Mouse (Mus musculus): ENCODE results near the gene Kif9.

The Kif9 gene

DNA sequence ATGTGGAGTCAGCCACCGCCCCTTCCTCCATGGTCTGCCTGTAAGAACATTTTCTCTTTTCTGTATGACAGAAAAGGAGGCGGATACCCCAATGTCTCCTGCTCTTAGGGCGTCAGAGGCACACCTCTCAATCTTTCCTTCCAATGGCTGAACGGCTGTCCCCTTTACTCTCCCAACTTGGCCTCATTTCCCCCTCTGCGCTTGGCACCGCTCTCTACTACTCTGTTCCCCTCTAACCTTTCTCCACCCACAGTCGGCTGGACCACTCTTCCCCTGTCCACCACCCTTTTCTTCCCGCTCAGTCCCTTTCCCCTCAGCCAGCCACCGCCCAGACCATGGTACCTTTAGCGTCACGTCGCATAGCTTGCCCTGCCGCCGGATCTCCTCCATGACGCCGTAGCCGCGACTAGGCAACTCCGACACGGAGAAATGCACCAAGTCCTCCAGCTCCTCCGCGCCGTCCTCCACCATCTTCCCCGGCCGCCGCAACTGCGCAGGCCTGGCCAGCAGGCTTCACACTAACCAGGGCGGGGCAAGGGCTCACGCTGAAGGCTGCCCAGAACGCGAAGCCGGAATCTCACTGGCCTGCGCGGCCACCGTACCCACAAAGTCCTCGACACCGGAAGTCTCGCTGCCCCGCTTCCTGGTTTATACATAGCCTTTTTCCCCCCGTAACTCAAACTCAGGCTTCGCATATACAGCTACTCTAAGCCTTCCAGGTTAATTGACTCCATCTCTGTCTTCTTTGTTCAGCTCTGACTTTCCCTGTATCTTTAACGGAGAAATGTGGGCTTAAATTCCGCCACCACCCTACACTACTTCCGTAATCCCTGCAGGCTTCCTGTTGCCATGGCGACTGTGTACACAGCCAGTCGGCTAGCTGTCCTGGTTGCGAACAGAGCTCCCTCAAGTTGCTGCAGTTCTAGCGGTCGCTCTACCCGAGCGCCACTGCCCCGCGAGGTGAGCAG lies at the start of gene Kif9, which contains the start of gene Klhl18:
Gene Kif9, plus strand, starts transcription at position 835 of the 968 bp plus-strand sequence.
Gene Klhl18, minus strand, starts transcription at position 571 of the 968 bp plus-strand sequence.
- peak; percentile 96 for DNase-seq (ENCODE audit: low read depth, low spot score)

- DNase-seq (ENCODE audit: low read depth, low spot score) = no peak
Observed at GRCm38 (mm10) chr9:110431241-110431640, 45.5 kb upstream of the Kif9 start.

DNA sequence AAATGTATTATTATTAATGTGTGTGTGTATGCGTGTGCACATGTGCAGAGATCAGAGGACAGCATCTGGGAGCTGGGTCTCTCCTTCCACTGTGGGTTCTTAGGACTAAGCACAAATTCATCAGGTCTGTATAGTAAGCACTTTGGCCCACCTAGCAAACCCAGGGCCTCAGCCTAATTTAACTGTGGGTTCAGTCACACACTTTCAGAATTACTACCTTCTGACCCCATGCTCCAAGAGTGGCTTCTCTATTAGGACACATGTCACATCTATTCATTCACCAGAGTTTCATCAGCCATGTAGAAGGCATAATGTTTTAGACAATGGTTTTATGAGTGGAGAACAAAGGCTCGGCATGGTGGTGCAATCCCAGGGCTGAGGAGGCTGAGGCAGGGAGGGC lies 43.7 kb upstream of the Kif9 start:
- DNase-seq (ENCODE audit: low read depth, low spot score) = no peak

DNA sequence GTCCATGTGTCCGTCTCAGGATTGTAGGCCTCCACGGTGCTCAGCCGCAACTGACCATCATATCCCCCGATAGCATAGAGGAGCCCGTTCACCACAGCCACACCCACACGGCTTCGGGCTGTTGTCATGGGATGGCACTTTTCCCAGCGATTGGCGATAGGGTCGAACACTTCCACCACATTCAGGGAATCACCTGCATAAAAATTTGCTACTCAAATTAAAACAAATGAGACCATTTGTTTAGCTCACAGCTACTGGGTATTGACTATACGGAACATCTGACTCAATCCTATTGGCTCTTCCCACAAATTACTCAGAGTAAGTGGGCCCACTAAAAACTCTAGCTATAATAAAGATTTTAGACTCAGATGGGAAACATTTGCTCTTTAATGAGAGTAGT lies 40.7 kb upstream of the Kif9 start:
- DNase-seq (ENCODE audit: low read depth, low spot score) = no peak

DNA sequence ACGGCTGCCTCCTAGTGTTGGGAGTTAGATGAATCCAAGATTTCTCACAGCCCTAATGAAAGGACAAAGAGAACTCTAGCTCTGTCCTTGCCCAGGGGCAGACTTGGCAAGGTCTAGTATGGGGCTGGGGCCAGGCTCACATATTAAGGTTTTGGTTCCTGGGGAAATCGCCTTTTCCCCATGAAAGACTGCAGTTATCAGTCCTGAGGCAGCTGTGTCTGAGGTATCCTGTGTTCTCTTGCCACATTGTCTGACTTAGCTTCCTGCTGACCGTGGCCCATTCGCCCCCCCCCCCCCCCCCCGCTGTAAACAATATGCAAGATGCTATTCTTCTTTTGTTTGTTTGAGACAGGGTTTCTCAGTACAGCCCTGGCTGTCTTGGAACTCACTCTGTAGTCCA lies 36.7 kb upstream of the Kif9 start:
- DNase-seq (ENCODE audit: low read depth, low spot score) = no peak

- no peak for DNase-seq (ENCODE audit: low read depth, low spot score)
Observed at GRCm38 (mm10) chr9:110440559-110440958, 36.2 kb upstream of the Kif9 start.

- DNase-seq (ENCODE audit: low read depth, low spot score) = no peak
Observed at GRCm38 (mm10) chr9:110448356-110448755, 28.4 kb upstream of the Kif9 start.

GRCm38 (mm10) chr9:110448857-110449617 lies 27.7 kb upstream of the Kif9 start:
- DNase-seq (ENCODE audit: low read depth, low spot score) = peak; percentile 90

DNA sequence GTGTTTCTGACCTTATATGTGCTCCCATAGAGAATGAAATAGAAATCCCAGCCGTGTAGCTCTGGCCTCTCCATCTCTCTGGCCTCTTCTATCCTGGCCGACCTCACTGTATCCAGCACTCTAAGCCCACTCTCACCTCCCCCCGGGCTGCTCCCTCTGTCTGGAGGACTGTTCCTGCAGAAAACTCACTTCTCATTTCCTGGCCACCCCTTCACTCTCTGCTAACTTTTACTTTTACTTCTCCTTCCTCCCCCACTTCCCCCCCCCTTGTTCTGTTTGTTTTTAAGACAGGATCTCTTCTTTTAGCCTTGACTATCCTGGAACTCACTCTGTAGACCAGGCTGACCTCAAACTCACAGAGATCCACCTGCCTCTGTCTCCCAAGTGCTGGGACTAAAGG lies 24.2 kb upstream of the Kif9 start:
- no peak for DNase-seq (ENCODE audit: low read depth, low spot score)

DNA sequence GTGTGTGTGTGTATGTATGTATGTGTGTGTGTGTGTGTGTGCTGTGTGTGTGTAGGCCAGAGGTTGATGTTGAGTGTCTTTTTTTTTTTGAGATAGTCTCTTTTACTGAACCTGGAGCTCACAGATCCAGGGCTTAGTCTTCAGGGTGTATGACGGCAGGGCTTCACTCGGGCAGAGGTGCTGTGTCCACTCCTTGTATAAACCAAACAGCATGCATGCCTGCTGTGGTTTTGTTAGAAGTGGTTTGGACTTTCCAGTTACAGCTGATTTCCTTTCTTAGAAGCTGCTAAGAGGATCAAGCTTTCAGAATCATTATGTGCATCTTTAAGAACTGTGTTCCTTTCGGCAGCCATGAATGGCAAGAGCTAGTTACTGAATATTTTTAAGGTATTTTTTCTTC lies 18.8 kb upstream of the Kif9 start:
- DNase-seq (ENCODE audit: low read depth, low spot score) = peak; percentile 38

GRCm38 (mm10) chr9:110459145-110459727 lies 17.5 kb upstream of the Kif9 start:
- no peak for DNase-seq (ENCODE audit: low read depth, low spot score)

GRCm38 (mm10) chr9:110460884-110461815 lies 15.6 kb upstream of the Kif9 start:
- DNase-seq (ENCODE audit: low read depth, low spot score) = peak; percentile 39

DNA sequence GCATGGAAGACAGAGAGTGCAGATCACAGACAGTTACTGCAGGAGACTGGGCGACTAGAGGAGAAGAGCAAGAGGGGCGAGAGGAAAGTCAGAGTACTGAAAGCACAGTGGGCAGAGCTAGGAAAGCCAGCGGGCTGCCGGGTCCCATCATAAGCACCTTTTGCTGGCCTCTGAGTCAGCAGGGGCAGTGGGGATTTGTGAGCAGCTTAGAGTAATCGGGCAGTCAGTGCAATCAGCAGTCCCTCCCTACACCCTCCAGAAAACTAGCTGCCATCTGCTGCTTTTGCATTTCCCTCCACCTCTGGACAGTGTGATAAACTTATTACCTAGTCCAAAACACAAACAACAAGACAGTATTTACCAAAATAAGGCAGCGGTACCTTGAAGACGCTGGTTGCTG lies 14.4 kb upstream of the Kif9 start:
- no peak for DNase-seq (ENCODE audit: low read depth, low spot score)

DNA sequence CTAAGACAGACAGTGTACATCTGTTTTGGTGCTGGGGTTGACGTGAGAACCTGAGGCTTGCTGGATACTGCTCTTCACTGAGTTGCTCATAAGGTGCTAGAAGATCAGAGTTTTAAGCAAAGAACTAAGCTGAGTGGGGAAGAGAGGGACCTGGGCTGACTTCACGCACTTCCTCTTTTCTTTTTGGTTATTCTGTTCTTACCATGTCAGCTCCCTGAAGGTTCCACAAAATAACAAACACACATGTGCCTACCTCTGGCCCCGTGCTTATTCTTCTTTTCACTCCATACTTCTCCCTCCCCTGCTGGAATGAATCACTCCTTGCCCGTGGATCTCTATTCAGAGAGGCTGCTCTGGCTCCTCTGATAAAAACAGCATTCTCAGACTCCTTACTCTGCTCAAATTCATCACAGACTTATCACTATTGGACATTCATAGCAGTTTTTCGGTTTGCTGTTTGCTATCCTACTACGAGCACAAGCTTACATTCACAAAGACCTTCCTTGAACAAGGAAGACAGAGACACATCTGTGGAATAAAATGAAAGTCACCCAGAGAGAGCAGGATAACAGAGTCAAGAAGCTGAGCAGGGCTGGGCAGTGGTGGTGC lies 12.7 kb upstream of the Kif9 start:
- no peak for DNase-seq (ENCODE audit: low read depth, low spot score)

DNA sequence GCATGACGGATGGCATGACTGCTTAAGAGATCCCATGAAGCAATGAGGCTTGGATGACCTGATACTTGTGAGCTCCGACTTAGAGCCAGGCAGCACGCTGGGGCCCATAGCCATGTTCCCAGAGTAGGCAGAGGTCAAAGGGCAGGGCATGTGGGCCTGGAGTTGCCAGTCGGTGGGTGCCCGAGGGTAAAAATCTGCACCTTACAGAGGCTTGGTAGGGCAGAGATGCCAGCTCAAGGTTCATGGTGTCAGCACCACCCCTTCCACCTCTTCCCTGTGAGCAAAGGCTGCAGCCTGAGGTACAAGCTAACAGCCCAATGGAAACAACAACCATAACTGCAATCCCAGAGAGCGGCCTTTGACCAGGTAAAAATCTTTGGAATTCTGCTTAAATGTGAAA lies 11.4 kb upstream of the Kif9 start:
- no peak for DNase-seq (ENCODE audit: low read depth, low spot score)

- peak; percentile 70 for DNase-seq (ENCODE audit: low read depth, low spot score)
Observed at GRCm38 (mm10) chr9:110466179-110466578, 10.6 kb upstream of the Kif9 start.

- no peak for DNase-seq (ENCODE audit: low read depth, low spot score)
Observed at GRCm38 (mm10) chr9:110477951-110478350, 1.2 kb downstream of the Kif9 start.

GRCm38 (mm10) chr9:110478639-110479038 lies 1.9 kb downstream of the Kif9 start:
- DNase-seq (ENCODE audit: low read depth, low spot score) = no peak

DNA sequence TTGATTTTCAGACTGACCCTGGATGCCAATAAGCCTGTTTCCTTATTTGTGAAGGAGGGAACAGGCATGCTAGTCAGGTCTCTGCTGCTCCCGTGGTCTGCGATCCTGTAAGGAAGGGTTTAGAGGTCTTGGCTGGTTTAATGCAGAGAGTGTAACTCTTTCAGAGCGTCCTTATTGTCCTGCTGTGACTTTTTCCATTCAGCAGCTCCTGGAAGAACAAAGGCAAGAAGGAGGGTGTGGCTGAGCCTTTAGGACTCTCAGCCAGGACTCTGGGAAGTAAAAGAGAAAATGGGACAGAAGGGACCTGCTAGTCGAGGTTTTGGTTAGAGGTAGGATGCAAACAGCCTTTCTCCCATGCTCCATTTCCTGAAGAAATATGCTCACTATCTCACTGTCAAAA lies 12.1 kb downstream of the Kif9 start:
- no peak for DNase-seq (ENCODE audit: low read depth, low spot score)

GRCm38 (mm10) chr9:110490913-110491312 lies 14.2 kb downstream of the Kif9 start:
- DNase-seq (ENCODE audit: low read depth, low spot score) = peak; percentile 56

- no peak for DNase-seq (ENCODE audit: low read depth, low spot score)
Observed at GRCm38 (mm10) chr9:110525737-110526136, 49.0 kb downstream of the Kif9 start.
